Mouse (Mus musculus) adrenal gland, adult 10 weeks (tissue): ENCODE measurements around the gene Tgfb3. TPM values are rescaled to one million over a fixed set of nuclear protein-coding genes. Genes with fewer than 3 reads are reported as not detected.

Experiments
- polyA plus RNA-seq: library from polyadenylated mRNA; stranded (reverse); fragments of 350-450 nt; fragmentation: Illumina TruSeq; extraction: RNeasy Lipid Tissue Mini Kit (QIAGEN cat#74804); gene quantifications from one replicate; pipeline ENCODE4 v1.2.3, GENCODE M21; 2014; ENCODE audit warnings: low read depth, low replicate concordance

Gene Tgfb3
- polyA plus RNA-seq = 3.3 TPM

GRCm38 (mm10) chr12:86078553-86079201 is at the start of gene Tgfb3:
TSS of gene Tgfb3 (minus strand) at chr12:86079041.

GRCm38 (mm10) chr12:86082481-86083012 is 3.7 kb upstream of the Tgfb3 start, which contains the start of gene Ift43:
TSS of gene Ift43 (plus strand) at chr12:86082541.

Other genes with a start within 250 kb of the Tgfb3 start
- 10.8 TPM for gene Ift43, start 3.5 kb upstream of the Tgfb3 start, polyA plus RNA-seq
- gene Gpatch2l, start 162.8 kb upstream of the Tgfb3 start, polyA plus RNA-seq = 17.9 TPM